In the genomic region with DNA sequence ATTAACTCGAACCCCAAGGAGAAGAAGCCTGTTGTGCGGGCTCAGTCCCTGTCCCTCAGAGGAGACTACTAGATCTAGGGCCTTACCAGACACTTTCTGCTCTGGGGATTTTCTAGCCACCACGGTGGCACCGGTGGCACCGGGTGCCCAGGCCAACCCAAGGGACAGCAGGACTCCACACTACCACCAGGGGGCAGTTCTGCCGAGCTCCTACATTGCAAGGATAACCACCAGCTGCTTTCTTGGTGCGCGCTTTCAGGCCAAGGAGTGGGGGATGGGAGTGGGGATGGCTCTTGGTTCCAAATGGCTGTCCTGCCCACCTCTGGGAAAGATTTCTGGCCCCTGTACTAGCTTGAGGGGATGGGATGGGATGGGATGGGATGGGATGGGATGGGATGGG, we compare ENCODE assay signal across 7 mouse cellular contexts. TPM values are rescaled to one million over a fixed set of nuclear protein-coding genes. Genes with fewer than 3 reads are reported as not detected.
A peak's percentile ranks its signal among the peaks of the same experiment; 100 is the strongest.
DNase-seq lines count a peak whose midpoint lies in the region; TF ChIP-seq lines count a peak whose summit lies in the region.

No protein-coding gene starts in this region.

- H3K36me3 ChIP-seq in C2C12 (ENCODE audit: control insufficient read depth, insufficient read depth) = no peaks in the 10 kb centered on the region

- DNase-seq in kidney, adult 18-20 months = peak; percentile 37
- no peak for DNase-seq in kidney, adult 8-10 months
- DNase-seq in R1 (ENCODE audit: low read depth, low spot score) = peak; percentile 63
- DNase-seq in kidney, postnatal 36 days = peak; percentile 36 to 67
- DNase-seq in thymus, postnatal 14 days = peak; percentile 41
- DNase-seq in right cerebral cortex, postnatal 36 days (ENCODE audit: low spot score in 2 of 2) = no peak

- no peaks in the 10 kb centered on the region for H3K79me3 ChIP-seq in C2C12 (ENCODE audit: low read depth)

- H3ac ChIP-seq in C2C12 (ENCODE audit: control insufficient read depth, insufficient read length, low read depth) = no peak overlapping the region

- no peak overlapping the region for H3K4me3 ChIP-seq in C2C12 (ENCODE audit: insufficient read depth, poor library complexity, severe bottlenecking)

- peak; percentile 33 for TF ChIP-seq CTCF in C2C12 (IDR thresholded peaks at IDR 0.05; ENCODE audit: control insufficient read depth, insufficient read depth, insufficient read length)

- no peaks in the 10 kb centered on the region for H3K79me2 ChIP-seq in C2C12 (ENCODE audit: control insufficient read depth, insufficient read depth)

- peaks cover 50% of the 10 kb centered on the region for H3K27me3 ChIP-seq in C2C12 (ENCODE audit: control insufficient read depth, insufficient read depth, insufficient read length)

TF ChIP-seq in C2C12, 6 proteins besides CTCF, POLR2A, EP300 and RAD21:
- TF ChIP-seq CEBPB (IDR thresholded peaks at IDR 0.05; ENCODE audit: low read depth) (no peak), USF1 (IDR thresholded peaks at IDR 0.05; ENCODE audit: low read depth) (no peak), MAX (IDR thresholded peaks at IDR 0.05) (no peak), FOSL1 (IDR thresholded peaks at IDR 0.05; ENCODE audit: insufficient read depth, low read length, poor library complexity, severe bottlenecking) (no peak), MYOD1 (IDR thresholded peaks at IDR 0.05; ENCODE audit: control insufficient read depth, insufficient read length, low read depth) (no peak), MYOG (IDR thresholded peaks at IDR 0.05; ENCODE audit: control insufficient read depth, extremely low read depth, insufficient read length) (no peak)

RNA-seq across cellular contexts. Expression of a gene that starts 2.5 kb away (rescaled TPM):
- 0.14 TPM for polyA plus RNA-seq in C2C12 (2012; fragmentation: generic; extraction: Trizol)

RNA-seq across cellular contexts. Expression of a gene that starts 34.7 kb away (rescaled TPM):
- 1,114 TPM for polyA plus RNA-seq in C2C12 (2012; fragmentation: generic; extraction: Trizol)

Comparison
In these comparisons a context has a peak if more than half of its experiments do, and no peak if none do; other contexts are left out.
1. DNase-seq: peak in kidney, adult 18-20 months (single experiment), R1 (single experiment), kidney, postnatal 36 days (2 of 2) and thymus, postnatal 14 days (single experiment); none in kidney, adult 8-10 months (0 of 2) and right cerebral cortex, postnatal 36 days (0 of 2).